Mouse (Mus musculus) midbrain, embryonic 15.5 days (tissue): Measurements from ENCODE around the gene Rapgef2. TPM values are rescaled to one million over a fixed set of nuclear protein-coding genes. Genes with fewer than 3 reads are reported as not detected.

Experiments
- ATAC-seq: fragments of 200-750 bp; cut with Nextera tagmentation; replicated peaks from 2 replicates; pipeline ENCODE4 v1.8.0; 2017; ENCODE audit warnings: moderate TSS enrichment
- H3K27ac ChIP-seq: fragments of 300-500 bp; sonication (generic); 2 replicates; pipeline ENCODE4 v1.5.1; 2015; ENCODE audit warnings: mild to moderate bottlenecking, inconsistent platforms
- H3K27me3 ChIP-seq: fragments of 300-500 bp; sonication (generic); replicated peaks from 2 replicates; pipeline ENCODE4 v1.6.1; 2015; ENCODE audit warnings: inconsistent platforms
- H3K36me3 ChIP-seq: fragments of 300-500 bp; sonication (generic); replicated peaks from 2 replicates; pipeline ENCODE4 v1.6.1; 2015; ENCODE audit warnings: inconsistent platforms
- H3K4me1 ChIP-seq: fragments of 300-500 bp; sonication (generic); 2 replicates; pipeline ENCODE4 v1.6.1; 2015; ENCODE audit warnings: inconsistent platforms
- H3K4me2 ChIP-seq: fragments of 300-500 bp; sonication (generic); 2 replicates; pipeline ENCODE4 v1.6.1; 2015; ENCODE audit warnings: inconsistent platforms, mild to moderate bottlenecking, moderate library complexity
- H3K4me3 ChIP-seq: fragments of 300-500 bp; sonication (generic); 2 replicates; pipeline ENCODE4 v1.5.1; 2015; ENCODE audit warnings: mild to moderate bottlenecking, inconsistent platforms
- H3K9ac ChIP-seq: fragments of 300-500 bp; sonication (generic); 2 replicates; pipeline ENCODE4 v1.6.1; 2015; ENCODE audit warnings: mild to moderate bottlenecking, inconsistent platforms
- H3K9me3 ChIP-seq: fragments of 300-500 bp; sonication (generic); 2 replicates; pipeline ENCODE4 v1.6.1; 2016; ENCODE audit warnings: inconsistent platforms
- WGBS: fragments of 180-500 bp; shearing (Covaris S2); methylation state at CpG from one replicate; pipeline ENCODE4 v1.1.7; 2015; ENCODE audit warnings: mixed read lengths; 5-methylcytosine and 5-hydroxymethylcytosine counted together
- polyA plus RNA-seq: library from polyadenylated mRNA; unstranded; fragments of >200 nt; fragmentation: Nextera tagmentation; extraction: Ambion mirVana; gene quantifications from 2 replicates; pipeline ENCODE4 v1.2.1, GENCODE M21; 2015

Gene Rapgef2
- polyA plus RNA-seq, result 14.4 and 14.8 TPM in 2 replicates

GRCm38 (mm10) chr3:79286376-79287107 is at the start of gene Rapgef2:
Gene Rapgef2 (minus strand): TSS chr3:79286517.
- Histone ChIP-seq H3K4me2 (peak within 1 kb of the TSS; percentile 96), H3K27me3 (peaks cover 7% of the 10 kb centered on the region; the same call in 1 of the 2 replicates), H3K9ac (peak within 1 kb of the TSS; percentile 88), H3K36me3 (no peaks in the 10 kb centered on the region), H3K27ac (peak within 1 kb of the TSS; percentile 94), H3K4me3 (peak within 1 kb of the TSS; percentile 92), H3K9me3 (no peaks in the 10 kb centered on the region), H3K4me1 (peaks cover 37% of the 10 kb centered on the region)
- WGBS, result under 1% methylated on average over 90 of the region's 97 CpGs
- peak; percentile 85 for ATAC-seq

- no peak overlapping the region for H3K9ac ChIP-seq
- H3K27ac ChIP-seq, result no peak overlapping the region
- no peak for ATAC-seq
- no peaks in the 10 kb centered on the region for H3K9me3 ChIP-seq
- no peak overlapping the region for H3K4me2 ChIP-seq
- H3K27me3 ChIP-seq, result no peaks in the 10 kb centered on the region
- no peaks in the 10 kb centered on the region for H3K4me1 ChIP-seq
- H3K36me3 ChIP-seq, result no peaks in the 10 kb centered on the region
- no peak overlapping the region for H3K4me3 ChIP-seq
- 93% methylated on average over 8 of the region's 8 CpGs for WGBS
These were observed 47.4 kb upstream of the Rapgef2 start for GRCm38 (mm10) chr3:79333643-79334200.

GRCm38 (mm10) chr3:79333051-79333450 is 46.7 kb upstream of the Rapgef2 start:
- Histone ChIP-seq H3K36me3 (no peaks in the 10 kb centered on the region), H3K27ac (no peak overlapping the region), H3K4me3 (no peak overlapping the region), H3K9ac (no peak overlapping the region), H3K9me3 (no peaks in the 10 kb centered on the region), H3K4me1 (no peaks in the 10 kb centered on the region), H3K27me3 (no peaks in the 10 kb centered on the region), H3K4me2 (no peak overlapping the region)
- 84% methylated on average over 7 of the region's 7 CpGs for WGBS
- no peak for ATAC-seq

- Histone ChIP-seq H3K9me3 (no peaks in the 10 kb centered on the region), H3K27ac (no peak overlapping the region), H3K36me3 (no peaks in the 10 kb centered on the region), H3K27me3 (no peaks in the 10 kb centered on the region), H3K4me2 (no peak overlapping the region), H3K4me3 (no peak overlapping the region), H3K9ac (no peak overlapping the region), H3K4me1 (peaks cover 6% of the 10 kb centered on the region; the same call in 1 of the 2 replicates)
- WGBS, result 14% methylated on average over 8 of the region's 8 CpGs
- ATAC-seq, result no peak
These were observed 43.5 kb upstream of the Rapgef2 start for GRCm38 (mm10) chr3:79329691-79330315.

- Histone ChIP-seq H3K9me3 (no peaks in the 10 kb centered on the region), H3K4me1 (peaks cover 14% of the 10 kb centered on the region; the same call in 1 of the 2 replicates), H3K27me3 (no peaks in the 10 kb centered on the region), H3K9ac (no peak overlapping the region), H3K4me2 (peak overlapping the region; percentile 10; the same call in 1 of the 2 replicates), H3K36me3 (no peaks in the 10 kb centered on the region), H3K4me3 (no peak overlapping the region), H3K27ac (0 out of 2 replicates have a peak overlapping the region, but pooled peaks have one; percentile 1)
- WGBS, result 35% methylated on average over 10 of the region's 10 CpGs
- peak; percentile 69 for ATAC-seq
These were observed 38.6 kb upstream of the Rapgef2 start for GRCm38 (mm10) chr3:79324697-79325526.

GRCm38 (mm10) chr3:79314006-79314698 is 27.8 kb upstream of the Rapgef2 start:
- no peak overlapping the region for H3K4me2 ChIP-seq
- WGBS, result 39% methylated on average over 10 of the region's 10 CpGs
- no peak overlapping the region for H3K9ac ChIP-seq
- H3K9me3 ChIP-seq, result no peaks in the 10 kb centered on the region
- H3K4me3 ChIP-seq, result no peak overlapping the region
- no peaks in the 10 kb centered on the region for H3K36me3 ChIP-seq
- H3K27ac ChIP-seq, result peak overlapping the region; percentile 34; the same call in 1 of the 2 replicates
- peaks cover 12% of the 10 kb centered on the region for H3K4me1 ChIP-seq
- no peaks in the 10 kb centered on the region for H3K27me3 ChIP-seq
- ATAC-seq, result peak; percentile 86

GRCm38 (mm10) chr3:79311895-79312294 is 25.6 kb upstream of the Rapgef2 start:
- Histone ChIP-seq H3K27ac (no peak overlapping the region), H3K36me3 (no peaks in the 10 kb centered on the region), H3K4me3 (no peak overlapping the region), H3K27me3 (no peaks in the 10 kb centered on the region), H3K4me2 (no peak overlapping the region), H3K9me3 (no peaks in the 10 kb centered on the region), H3K9ac (no peak overlapping the region), H3K4me1 (peaks cover 12% of the 10 kb centered on the region)
- no peak for ATAC-seq

- Histone ChIP-seq H3K36me3 (no peaks in the 10 kb centered on the region), H3K9me3 (no peaks in the 10 kb centered on the region), H3K4me1 (peaks cover 12% of the 10 kb centered on the region), H3K9ac (no peak overlapping the region), H3K4me2 (no peak overlapping the region), H3K27me3 (no peaks in the 10 kb centered on the region), H3K27ac (no peak overlapping the region), H3K4me3 (no peak overlapping the region)
- WGBS, result 90% methylated on average over 7 of the region's 7 CpGs
- ATAC-seq, result no peak
These were observed 23.9 kb upstream of the Rapgef2 start for GRCm38 (mm10) chr3:79310184-79310583.

GRCm38 (mm10) chr3:79308605-79309004 is 22.3 kb upstream of the Rapgef2 start:
- Histone ChIP-seq H3K4me3 (no peak overlapping the region), H3K36me3 (no peaks in the 10 kb centered on the region), H3K9ac (no peak overlapping the region), H3K4me1 (no peaks in the 10 kb centered on the region), H3K27me3 (no peaks in the 10 kb centered on the region), H3K4me2 (no peak overlapping the region), H3K27ac (no peak overlapping the region), H3K9me3 (no peaks in the 10 kb centered on the region)
- WGBS, result 91% methylated on average over 4 of the region's 4 CpGs
- no peak for ATAC-seq

- WGBS, result 87% methylated on average over 15 of the region's 15 CpGs
- no peak overlapping the region for H3K4me2 ChIP-seq
These were observed 13.1 kb upstream of the Rapgef2 start for GRCm38 (mm10) chr3:79299401-79299800.

GRCm38 (mm10) chr3:79297281-79297680 is 11.0 kb upstream of the Rapgef2 start:
- Histone ChIP-seq H3K4me3 (no peak overlapping the region), H3K9me3 (no peaks in the 10 kb centered on the region), H3K4me2 (no peak overlapping the region), H3K27me3 (no peaks in the 10 kb centered on the region), H3K4me1 (no peaks in the 10 kb centered on the region), H3K9ac (no peak overlapping the region), H3K27ac (no peak overlapping the region), H3K36me3 (no peaks in the 10 kb centered on the region)
- no peak for ATAC-seq
- WGBS, result 87% methylated on average over 4 of the region's 4 CpGs

More at GRCm38 (mm10) chr3:79299401-79299800, 13.1 kb upstream of the Rapgef2 start:
- no peaks in the 10 kb centered on the region for H3K9me3 ChIP-seq
- no peaks in the 10 kb centered on the region for H3K36me3 ChIP-seq
- H3K9ac ChIP-seq, result no peak overlapping the region
- no peaks in the 10 kb centered on the region for H3K4me1 ChIP-seq
- H3K4me3 ChIP-seq, result no peak overlapping the region
- H3K27ac ChIP-seq, result no peak overlapping the region
- no peaks in the 10 kb centered on the region for H3K27me3 ChIP-seq
- ATAC-seq, result no peak
